Mouse (Mus musculus) spleen, postnatal 4 days (tissue): Measurements from ENCODE around the gene Smim26.
"Not testable (repeated sequence)": the region's sequence is repeated elsewhere in the genome, so short reads cannot be mapped to it uniquely, and the experiment has no call there.

ENCODE experiments used
- DNase-seq, 2 experiments: peaks; one replicate each; pipeline ENCODE4 v3.0.0; 2022; ENCODE audit warnings: low spot score in 2 of 2

Gene Smim26

DNA sequence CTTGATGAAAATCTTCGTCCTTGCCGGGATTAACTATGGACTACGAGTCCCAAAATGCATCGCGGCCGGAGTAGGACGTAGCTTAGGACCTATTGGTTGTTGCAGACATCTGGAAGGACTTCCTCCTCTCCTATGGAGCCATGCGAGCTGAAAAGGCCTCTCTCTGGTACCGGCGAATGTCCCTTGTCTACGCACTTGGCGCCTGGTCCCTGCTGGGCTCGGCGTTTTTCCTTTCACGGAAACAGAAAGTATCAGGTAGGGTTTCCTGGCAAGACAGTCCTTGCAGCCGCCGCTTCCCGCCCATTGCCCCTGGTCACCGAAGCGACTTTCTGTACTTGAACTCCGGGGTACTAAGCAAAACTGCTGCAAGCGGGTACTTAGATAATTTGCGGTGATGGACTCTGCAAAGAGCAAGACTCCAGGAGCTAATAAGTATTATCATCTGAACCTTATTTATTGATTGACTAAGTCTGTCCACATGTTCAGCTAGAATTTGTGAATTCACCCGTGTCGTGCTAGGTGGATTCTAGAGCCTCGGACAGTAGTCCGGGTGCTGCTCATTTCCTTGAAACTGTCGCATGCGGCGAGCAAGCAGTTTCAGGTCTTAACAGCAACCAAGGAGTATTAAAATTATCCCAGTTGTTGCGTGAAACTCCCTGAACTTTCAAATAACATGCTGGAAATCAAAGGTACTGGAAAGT lies at the start of gene Smim26:
Smim26 (plus strand) TSS at position 104 of the 701 bp plus-strand sequence.
- peak; percentile 62 to 82 for DNase-seq

DNA sequence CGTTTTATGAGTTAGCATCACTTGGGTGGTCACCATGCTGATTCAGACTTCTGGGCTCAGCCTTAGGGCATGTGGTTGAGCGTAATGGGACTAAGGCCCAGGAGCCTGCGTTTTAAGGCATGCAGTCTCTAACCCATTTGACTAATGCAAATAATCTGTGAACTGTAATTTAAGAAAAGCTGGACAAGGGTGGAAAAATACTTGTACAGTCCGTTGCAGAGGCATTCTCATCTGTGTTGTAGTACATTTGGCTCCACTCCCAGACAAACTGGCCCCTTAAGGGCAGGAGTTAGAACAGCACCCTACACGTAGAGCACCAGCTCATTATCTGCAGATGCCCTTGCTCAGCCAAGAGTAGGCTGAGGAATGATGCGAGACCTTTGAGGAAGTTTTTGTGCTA lies 49.2 kb upstream of the Smim26 start:
- DNase-seq = no peak

DNA sequence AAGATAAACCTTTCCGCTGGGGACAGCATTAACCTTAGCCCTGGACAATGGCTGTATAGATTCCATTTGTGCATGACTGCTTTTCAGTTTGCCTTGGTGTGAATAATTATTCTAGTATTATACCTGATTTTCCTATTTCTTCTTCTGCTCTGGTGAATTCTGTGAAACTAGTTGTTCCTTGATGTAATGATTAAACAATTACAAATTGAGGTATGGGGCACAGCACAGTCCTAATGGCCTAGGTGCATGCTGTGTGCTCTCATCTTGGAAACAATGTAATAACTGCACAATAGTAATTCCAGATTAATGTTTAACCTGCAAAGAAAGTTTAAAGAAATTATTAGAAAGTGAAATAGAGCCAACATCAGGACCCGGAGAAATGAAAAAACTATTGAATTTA lies 48.8 kb upstream of the Smim26 start:
- no peak for DNase-seq

DNA sequence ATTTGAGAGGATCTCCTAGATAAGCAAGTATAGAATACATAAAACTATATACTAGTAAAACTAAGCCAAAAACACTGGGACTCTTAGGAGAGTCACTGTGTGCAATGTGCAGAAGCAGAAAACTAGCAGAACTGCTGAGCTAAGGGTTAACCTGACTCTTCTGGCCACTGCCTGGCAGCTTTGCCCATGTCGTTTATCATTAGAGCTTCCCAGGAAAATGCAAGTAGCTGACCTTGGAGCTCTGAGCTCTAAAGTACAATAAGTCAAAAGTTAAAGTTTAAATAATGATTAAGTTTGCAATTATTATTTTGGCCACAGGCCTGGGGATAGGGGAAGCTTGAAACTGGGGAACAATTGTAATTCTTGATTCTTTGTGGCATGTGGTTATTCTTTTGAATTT lies 48.4 kb upstream of the Smim26 start:
- DNase-seq = no peak

- no peak for DNase-seq
Measured at GRCm38 (mm10) chr2:144547559-144547958, 46.3 kb upstream of the Smim26 start.

DNA sequence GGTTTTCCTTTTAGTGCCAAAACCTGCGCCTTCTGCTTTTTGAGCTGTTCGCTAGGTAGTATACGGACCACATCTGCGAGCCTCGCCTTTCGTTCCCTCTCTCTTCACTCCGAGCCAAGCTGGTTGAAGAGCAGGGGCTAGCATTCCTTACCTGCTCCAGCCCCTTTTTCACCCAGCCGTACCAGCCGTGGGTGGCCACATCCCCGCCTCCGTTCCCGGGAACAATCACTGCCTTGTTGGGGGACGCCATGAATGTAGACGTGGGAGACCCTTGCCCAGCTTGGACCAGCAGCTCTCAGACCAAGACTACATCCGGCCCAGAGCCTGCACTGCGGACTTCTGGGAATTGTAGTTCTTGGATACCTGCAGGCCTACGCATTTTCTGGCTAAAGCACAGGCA lies 43.3 kb upstream of the Smim26 start, which contains the start of gene Rbbp9:
Rbbp9 (minus strand) TSS at position 341 of the 400 bp plus-strand sequence.
- DNase-seq = peak; percentile 21 to 67

DNA sequence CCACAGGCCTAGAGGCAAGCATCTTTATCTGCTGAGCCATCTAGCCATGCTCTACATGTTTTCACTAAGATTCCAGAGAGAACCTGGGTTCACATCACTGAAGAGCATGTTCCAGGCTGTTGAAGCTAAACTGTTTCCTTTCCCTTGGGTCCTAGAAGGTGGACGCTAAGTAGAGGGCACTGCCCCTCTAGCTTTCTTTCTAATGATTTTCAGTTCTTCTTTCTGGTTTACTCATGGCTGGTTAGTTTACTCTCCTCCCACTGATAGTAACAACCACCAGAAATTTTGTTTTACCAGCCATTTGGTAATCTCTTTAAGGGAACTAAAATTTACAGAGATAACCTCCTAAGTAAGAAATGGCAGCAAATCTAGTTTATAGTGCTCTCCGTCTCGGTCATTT lies 39.9 kb upstream of the Smim26 start:
- DNase-seq = no peak

GRCm38 (mm10) chr2:144555286-144555819 lies 38.5 kb upstream of the Smim26 start:
- no peak for DNase-seq

- DNase-seq = peak; percentile 95 to 96
Measured at GRCm38 (mm10) chr2:144555820-144556552, 37.9 kb upstream of the Smim26 start, which contains the start of gene Sec23b. Gene Sec23b (plus strand): TSS chr2:144556229.

DNA sequence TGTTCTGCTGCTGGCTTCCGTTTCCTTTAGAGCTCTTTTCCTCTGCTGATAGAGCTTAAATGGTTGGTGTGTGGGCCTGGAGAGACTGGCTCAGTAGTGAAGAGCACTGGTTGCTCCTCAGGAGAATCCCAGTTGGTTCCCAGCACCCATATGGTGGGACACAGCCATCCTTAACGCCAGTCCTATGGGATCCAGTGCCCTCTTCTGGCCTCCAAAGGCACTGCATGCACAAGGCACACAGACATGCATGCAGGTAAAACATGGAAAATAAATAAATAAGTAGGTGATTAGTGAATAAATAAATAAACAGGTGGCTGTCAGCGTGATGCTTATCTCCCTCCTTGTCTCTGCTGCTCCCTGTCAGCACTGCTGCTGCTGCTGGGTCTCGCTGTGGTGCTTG lies 5.1 kb upstream of the Smim26 start:
- no peak for DNase-seq

DNA sequence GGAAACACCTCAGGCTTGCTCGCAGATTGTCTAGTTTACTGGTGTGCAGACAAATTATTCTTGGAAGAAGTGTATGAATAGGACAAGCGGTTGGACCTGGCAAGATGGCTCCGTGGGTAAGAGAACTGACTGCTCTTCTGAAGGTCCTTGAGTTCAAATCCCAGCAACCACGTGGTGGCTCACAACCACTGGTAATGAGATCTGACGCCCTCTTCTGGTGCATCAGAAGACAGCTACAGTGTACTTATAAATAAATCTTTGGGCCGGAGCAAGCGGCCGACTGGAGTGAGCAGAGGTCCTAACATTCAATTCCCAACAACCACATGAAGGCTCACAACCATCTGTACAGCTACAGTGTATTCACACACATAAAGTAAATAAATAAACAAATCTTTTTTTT lies 818 bp upstream of the Smim26 start:
- DNase-seq = not testable (repeated sequence)

GRCm38 (mm10) chr2:144598006-144598405 lies 4.2 kb downstream of the Smim26 start:
- no peak for DNase-seq

GRCm38 (mm10) chr2:144599831-144600687 lies 6.2 kb downstream of the Smim26 start, which contains the start of gene Dtd1:
Gene Dtd1 (plus strand): TSS chr2:144599897.
- peak; percentile 86 to 95 for DNase-seq

DNA sequence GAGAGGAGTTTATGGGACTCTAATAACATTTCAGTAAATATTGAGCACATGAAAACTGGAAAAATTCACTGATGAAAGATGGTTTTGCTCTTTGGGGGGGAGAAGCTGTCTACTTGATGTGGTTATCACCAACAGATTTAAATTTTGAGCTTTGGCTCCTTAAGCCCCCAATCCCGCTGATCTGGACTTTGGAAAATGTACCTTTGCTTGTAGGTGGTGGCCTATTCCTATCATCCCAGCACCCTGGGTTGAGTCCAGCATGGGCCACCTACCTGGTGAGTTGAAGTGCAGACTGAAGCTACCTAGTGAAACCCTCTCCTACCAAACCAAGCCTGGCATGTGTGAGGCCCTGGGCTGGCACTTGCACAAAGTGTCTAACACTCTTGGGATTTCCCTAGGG lies 7.7 kb downstream of the Smim26 start:
- no peak for DNase-seq

DNA sequence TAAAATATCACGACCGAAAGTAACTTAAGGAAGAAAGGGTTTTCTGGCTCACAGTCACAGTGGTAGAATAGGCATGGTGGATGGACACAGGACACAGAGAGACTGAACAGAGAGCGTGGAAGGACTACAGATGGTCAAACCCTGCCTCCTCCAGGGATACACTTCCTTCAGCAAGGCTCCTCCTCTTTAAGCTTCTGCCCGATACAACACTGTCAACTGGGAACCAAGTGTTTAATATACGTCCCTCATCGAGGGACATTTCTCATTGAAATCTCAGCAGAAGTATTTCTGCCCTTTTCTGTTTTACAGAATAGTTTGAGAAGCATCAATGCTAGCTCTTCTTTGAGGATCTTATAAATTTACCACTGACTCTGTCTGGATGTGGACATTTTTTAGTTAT lies 20.1 kb downstream of the Smim26 start:
- no peak for DNase-seq

DNA sequence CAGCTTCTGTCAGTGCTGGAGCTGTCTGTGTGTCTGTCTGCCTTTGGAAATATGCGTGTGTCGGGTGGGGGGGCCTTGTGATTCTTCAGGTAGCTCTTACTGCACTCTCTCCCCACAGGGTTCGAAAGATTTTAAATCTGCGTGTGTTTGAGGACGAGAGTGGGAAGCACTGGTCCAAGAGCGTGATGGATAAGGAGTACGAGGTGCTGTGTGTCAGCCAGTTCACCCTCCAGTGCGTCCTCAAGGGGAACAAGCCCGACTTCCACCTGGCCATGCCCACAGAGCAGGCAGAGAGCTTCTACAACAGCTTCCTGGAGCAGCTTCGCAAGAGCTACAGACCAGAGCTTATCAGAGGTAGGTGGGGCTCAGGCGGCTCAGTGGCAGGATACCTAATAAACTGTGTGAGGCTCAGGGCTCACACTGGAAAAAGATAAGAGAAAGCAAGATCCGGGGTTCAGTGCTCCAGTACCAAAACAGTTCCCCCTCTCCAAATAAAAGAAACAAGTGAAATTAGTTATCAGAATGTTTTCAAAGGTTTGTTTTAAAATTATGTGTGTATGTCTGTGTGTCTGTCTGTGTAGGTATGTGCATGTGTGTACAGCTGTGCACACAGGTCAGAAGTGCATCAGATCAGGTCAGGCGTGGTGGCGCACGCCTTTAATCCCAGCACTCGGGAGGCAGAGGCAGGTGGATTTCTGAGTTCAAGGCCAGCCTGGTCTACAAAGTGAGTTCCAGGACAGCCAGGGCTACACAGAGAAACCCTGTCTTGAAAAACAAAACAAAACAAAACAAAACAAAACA lies 23.4 kb downstream of the Smim26 start:
- DNase-seq = no peak

DNA sequence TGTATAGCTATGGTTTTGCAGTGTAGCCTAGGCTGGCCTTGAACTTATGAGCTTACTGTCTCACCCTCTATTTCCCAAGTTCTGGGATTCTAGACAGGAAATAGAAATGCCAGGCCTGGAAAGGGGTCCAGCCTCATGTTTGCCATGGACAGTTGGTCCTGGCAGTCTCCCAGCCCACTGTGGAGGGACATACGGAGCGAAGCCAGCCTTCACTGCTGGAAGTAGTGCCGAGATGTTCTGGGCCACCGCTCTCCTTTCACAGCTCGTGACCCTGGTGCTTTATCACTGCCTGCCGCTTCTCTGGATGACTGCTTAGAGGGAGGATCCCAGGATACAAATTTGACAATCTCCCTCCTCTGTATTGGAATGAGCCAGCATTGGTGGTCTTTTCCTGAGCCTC lies 27.6 kb downstream of the Smim26 start:
- no peak for DNase-seq

GRCm38 (mm10) chr2:144633551-144633950 lies 39.7 kb downstream of the Smim26 start:
- no peak for DNase-seq

DNA sequence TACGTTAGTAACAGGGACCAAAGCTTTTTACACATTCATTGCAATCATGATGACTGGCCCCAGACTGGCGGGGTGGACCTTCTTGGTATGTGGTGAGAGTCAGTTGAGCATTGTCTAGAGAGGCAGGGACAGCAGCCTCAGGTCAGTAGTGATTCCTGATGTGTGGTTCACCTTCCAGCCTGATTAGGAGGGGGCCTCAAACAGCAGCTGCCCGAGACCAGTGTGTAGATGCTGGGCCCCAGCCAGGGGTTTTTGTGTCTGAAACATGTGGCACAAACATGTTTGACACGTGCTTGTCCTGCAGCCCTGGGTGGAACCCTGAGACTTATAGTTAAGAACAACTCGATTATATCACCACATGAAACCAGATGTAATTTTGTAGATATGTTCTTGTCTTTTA lies 40.4 kb downstream of the Smim26 start:
- no peak for DNase-seq

GRCm38 (mm10) chr2:144634729-144635128 lies 40.9 kb downstream of the Smim26 start:
- DNase-seq = no peak
